Mouse (Mus musculus): ENCODE results near the gene Slc5a2.

The Slc5a2 gene

DNA sequence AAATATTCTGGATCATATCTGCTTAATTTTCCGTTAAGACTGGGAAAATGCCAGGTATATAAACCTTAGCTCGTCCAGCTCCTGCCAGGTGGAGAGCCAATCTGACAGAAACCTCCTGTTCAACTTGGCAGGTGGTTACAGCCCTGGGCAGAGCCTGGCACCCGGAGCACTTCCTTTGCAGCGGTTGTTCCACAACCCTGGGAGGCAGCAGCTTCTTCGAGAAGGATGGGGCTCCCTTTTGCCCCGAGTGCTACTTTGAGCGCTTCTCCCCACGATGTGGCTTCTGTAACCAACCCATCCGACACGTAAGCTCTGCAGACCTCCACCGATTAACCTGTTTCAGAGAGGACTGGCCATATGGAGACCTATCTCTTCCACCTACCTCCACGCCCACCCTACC lies 13.5 kb upstream of the Slc5a2 start:
- DNase-seq (ENCODE audit: low read depth, low spot score), result no peak

GRCm38 (mm10) chr7:128252609-128253008 lies 12.8 kb upstream of the Slc5a2 start:
- no peak for DNase-seq (ENCODE audit: low read depth, low spot score)

GRCm38 (mm10) chr7:128254978-128255377 lies 10.5 kb upstream of the Slc5a2 start:
- no peak for DNase-seq (ENCODE audit: low read depth, low spot score)

- no peak for DNase-seq (ENCODE audit: low read depth, low spot score)
Observed at GRCm38 (mm10) chr7:128255757-128256156, 9.7 kb upstream of the Slc5a2 start.

GRCm38 (mm10) chr7:128256783-128257334 lies 8.6 kb upstream of the Slc5a2 start:
- no peak for DNase-seq (ENCODE audit: low read depth, low spot score)

DNA sequence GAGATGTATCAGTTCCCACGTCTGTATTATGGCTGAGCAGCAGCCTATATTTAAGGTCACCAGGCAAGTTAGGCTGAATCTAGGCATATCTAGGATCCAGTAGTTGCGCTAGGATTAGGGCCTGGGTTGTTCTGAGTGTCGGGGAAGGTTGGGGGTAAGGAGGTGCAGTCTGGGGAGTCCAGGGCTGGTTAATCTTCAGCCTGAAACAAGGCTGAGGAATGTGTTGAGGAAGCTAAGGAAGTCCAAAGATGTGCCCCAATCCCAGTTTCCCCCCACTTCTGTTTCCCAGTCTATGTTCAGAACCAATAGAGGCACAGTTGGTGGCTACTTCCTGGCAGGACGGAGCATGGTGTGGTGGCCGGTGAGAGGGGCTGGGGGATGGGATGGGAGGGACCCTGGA lies 599 bp downstream of the Slc5a2 start:
- DNase-seq (ENCODE audit: low read depth, low spot score), result no peak

DNA sequence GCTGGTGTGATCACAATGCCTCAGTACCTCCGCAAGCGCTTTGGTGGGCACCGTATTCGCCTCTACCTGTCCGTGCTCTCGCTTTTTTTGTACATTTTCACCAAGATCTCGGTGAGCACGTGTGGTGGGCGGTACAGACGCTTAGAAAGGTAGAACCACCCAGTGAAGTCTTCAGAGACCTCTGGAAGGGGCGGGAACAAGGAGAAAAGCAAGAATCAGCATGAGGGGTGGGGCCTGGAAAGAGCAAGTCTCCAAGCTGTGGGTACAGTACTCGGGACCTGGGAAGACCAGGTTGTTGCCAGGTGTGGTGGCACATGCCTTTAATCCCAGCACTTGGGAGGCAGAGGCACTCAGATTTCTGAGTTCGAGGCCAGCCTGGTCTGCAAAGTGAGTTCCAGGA lies 1.9 kb downstream of the Slc5a2 start:
- DNase-seq (ENCODE audit: low read depth, low spot score), result no peak

DNA sequence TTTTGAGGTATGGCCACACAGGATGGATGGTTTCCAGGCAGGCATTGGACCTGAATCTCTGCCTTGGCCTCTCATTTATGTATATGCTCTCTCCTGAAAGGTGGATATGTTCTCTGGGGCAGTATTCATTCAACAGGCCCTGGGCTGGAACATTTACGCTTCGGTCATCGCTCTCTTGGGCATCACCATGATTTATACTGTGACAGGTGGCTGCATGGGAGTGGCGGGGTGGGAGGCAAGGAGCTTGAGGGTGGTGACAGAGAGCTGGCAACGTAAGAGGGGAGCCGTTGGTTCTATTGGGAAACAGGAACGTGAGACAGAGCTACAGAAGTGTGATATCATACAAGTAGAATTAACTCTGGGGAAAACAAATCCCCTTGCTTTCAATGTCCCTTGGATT lies 2.4 kb downstream of the Slc5a2 start:
- DNase-seq (ENCODE audit: low read depth, low spot score), result no peak

DNA sequence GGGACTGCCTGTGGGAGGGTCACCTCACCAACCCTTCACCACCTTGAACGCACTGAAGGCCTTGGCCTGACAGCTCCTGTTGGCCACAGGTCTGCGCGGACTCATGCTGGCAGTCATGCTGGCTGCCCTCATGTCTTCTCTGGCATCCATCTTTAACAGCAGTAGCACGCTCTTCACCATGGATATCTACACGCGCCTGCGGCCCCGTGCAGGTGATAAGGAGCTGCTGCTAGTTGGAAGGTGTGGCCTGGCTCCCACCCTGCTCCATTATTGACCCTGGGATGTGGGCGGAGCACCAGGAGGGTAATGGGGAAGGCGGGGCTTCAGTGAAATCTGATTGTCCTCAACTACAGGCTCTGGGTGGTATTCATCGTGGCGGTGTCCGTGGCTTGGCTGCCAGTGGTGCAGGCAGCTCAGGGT lies 5.0 kb downstream of the Slc5a2 start:
- no peak for DNase-seq (ENCODE audit: low read depth, low spot score)

DNA sequence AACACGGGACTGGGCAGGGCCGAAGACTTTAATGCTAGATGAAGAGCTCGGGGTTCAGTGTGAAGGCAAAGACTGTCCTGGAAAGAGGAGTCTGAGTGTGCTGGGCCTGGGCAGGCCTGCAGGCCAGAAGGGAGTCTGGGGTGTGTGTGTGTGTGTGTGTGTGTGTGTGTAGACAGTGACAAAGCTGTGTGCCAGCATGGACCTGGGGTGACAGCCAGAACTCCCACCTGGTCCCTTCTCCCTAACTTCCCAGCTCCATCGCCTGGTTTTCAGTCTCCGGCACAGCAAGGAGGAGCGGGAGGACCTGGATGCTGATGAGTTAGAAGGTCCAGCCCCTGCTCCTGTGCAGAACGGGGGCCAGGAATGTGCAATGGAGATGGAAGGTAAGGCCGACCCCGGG lies 6.0 kb downstream of the Slc5a2 start:
- DNase-seq (ENCODE audit: low read depth, low spot score), result no peak

DNA sequence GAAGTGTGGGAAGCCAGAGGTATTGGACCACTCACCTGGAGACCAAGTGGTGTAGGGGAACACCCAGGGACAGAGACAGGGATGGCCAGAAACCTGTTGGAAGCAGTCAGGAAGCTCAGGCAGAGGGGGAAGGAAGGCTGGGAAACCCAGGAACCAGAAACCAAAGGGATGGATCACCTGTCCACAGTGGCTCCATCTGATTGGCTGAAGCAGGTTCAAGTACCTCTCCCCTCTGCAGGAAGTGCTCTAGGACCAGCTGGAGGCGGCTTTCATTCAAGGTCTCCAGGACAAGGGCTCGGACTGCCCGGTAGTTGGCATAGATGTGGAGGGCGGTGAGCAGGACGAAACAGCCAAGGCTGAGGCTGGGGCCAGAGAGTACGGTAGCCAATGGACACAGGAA lies 10.6 kb downstream of the Slc5a2 start:
- DNase-seq (ENCODE audit: low read depth, low spot score), result no peak

DNA sequence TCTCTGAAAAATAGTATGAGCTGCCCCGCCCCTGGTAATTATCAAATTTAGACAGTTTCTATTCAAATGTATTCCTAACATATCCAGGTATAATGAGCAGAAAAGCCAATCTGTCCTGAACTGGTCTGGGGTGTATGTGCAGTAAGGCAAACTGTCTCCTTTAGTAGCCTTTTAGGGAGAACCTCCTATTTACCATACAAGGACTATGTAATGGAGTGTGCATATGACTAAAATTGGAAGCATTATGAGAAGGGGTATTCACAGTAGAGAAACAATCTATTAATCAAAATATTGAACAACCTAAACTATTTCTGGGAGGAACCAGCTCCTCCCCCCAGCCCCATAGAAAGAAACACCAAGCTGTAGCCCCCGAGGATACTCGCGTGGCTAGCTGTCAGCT lies 14.3 kb downstream of the Slc5a2 start:
- no peak for DNase-seq (ENCODE audit: low read depth, low spot score)

DNA sequence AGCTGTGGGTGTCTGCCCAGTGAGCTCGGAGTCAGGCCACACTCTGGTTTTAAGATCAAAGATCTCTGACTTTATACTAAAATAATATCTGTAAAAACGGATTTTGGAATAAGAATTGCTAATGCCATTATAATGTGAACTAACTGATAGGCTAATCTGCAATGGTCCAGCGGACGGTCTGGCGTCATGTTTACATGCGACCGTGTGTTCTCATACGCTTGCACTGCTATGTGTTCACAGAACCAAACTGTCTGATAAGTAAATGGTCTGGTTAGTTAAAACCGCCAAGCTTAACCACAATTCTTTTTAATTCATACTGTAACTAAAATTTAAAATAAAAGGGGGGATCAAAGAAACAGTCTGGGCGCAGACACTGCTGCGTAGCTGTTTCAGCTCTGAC lies 16.3 kb downstream of the Slc5a2 start:
- no peak for DNase-seq (ENCODE audit: low read depth, low spot score)

DNA sequence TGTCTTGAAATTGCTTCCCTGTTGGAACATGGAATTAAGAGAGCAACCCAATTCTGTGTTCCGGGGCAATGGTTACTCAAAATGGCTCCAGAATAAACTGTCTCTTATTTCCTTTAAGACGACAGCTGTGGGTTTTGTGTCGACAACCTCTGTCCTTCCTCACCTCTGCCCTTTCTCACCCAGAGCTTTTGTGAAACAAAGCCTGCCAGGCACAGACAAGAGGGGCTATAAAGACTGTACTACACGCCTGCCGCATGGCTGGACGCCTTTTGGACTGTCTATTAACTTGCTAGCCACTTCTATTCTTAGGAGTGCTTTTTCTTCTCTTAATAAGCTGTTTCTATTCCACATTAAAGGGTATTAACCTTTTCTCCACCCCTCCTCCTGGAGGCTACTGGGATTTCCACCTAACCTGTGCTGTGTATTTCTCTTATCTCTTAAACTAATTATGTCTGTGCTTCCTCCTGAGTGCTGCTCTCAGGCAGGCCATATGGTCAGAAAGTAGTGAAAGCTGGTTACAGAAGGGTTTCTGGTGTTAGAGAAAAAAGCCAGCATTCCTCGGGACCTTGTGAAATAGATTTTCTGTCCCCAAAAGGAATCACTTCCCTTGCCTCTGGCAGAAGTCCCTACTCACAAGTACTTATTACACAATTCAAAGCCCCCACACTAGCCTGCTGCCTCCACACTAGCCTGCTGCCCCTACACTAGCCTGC lies 17.2 kb downstream of the Slc5a2 start:
- no peak for DNase-seq (ENCODE audit: low read depth, low spot score)

GRCm38 (mm10) chr7:128284047-128284446 lies 18.6 kb downstream of the Slc5a2 start:
- no peak for DNase-seq (ENCODE audit: low read depth, low spot score)

- DNase-seq (ENCODE audit: low read depth, low spot score), result no peak
Observed at GRCm38 (mm10) chr7:128285060-128285459, 19.6 kb downstream of the Slc5a2 start.

- no peak for DNase-seq (ENCODE audit: low read depth, low spot score)
Observed at GRCm38 (mm10) chr7:128288923-128289544, 23.6 kb downstream of the Slc5a2 start.

GRCm38 (mm10) chr7:128294785-128295184 lies 29.3 kb downstream of the Slc5a2 start:
- DNase-seq (ENCODE audit: low read depth, low spot score), result no peak

DNA sequence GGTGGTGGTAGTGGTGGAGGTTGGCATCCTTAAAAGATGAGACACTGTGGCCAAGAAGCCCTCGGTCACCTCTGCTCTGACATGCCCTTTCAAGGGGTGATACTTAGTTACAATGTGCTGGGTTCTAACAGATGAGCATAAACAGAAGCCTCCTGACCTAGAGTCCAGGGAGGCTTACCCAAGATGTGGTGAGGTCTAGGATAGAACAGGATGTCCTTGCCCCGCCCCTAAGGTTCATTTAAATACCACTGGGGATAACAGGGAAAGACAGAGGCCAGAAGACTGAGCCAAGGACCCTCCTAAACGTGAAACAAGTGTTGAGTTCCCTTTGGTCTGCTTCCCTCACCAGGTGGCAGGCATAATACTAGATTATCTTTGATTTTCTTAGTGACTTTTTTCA lies 31.1 kb downstream of the Slc5a2 start:
- no peak for DNase-seq (ENCODE audit: low read depth, low spot score)

DNA sequence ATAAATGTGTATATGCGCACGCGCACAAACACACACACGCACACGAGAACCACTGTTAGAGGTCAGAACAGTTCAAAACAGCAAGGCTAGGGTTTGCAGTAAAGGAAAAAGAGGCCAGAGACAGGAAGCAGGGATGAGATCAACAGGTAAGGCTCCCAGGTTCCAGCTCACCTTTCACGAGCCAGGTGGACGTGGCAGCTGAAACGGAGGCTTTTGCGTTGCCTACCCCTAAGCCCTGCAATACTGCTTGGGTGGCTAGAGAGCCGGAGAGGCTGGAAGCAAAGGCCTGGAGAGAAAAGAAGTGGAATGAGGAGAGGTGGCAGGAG lies 31.8 kb downstream of the Slc5a2 start:
- no peak for DNase-seq (ENCODE audit: low read depth, low spot score)

DNA sequence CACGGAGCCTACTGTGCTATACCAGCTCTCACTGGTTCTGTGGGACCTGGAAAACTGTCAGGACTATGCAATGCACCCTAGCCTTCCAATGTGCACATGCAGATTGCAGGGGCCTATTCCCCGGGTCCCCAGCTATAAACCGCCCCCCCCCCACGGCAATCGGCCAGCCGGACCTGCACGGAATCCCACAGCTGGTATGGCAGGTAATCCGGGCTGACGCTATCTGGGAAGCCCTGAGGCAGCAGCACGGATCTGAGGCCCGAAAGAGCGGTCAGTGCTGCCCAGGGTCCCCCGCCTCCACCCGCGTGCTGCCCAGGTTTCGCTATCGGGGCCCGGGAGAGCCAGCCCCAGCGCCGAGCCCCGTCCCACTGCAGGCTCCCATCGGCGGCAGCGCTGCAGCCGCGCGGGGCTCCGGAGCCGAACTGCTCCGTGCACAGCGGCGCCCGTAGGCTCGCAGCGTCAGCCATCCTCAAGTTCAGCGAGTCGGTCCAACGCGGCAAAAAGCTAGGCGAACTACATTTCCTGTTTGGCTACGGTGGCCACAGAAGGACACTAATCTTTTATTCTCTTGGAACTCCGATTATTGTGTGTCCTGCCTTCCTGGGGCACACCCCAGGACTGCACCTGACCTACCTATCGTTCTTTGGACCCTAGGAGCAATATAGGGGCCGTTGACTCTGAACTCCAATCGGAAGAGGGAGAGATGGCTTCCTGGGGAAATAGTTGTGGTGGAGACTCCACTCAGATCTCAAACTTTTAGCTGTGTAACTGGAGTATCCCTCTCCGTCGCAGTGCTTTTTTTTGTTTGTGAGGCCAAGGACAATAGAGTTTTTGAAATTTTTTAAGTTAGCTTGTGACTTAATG lies 32.4 kb downstream of the Slc5a2 start, which contains the start of gene BC017158:
Gene BC017158 (minus strand): TSS at position 554 of the 864 bp plus-strand sequence.
- DNase-seq (ENCODE audit: low read depth, low spot score), result peak; percentile 67
